ENCODE assay signal across 29 mouse cellular contexts in genomic region chr15:79216191-79216590, GRCm38 (mm10). TPM values are rescaled to one million over a fixed set of nuclear protein-coding genes. Genes with fewer than 3 reads are reported as not detected.
"Had no signal": no experiment of that assay in that cellular context is flagged by ENCODE, and none has a peak within 500 bp of the region (broad histone marks: within the 10 kb centered on the region; RNA-seq: fewer than 3 reads in every experiment).

No protein-coding gene starts in this region.

- H3K9me3 ChIP-seq: heart, embryonic 10.5 days; heart, embryonic 12.5 days; intestine, embryonic 15.5 days; limb, embryonic 10.5 days; limb, embryonic 12.5 days; liver, embryonic 13.5 days had no signal

- H3K9ac ChIP-seq: heart, embryonic 12.5 days; hindbrain, embryonic 14.5 days; intestine, embryonic 15.5 days; limb, embryonic 12.5 days; liver, embryonic 13.5 days had no signal

- H3K27me3 ChIP-seq: heart, embryonic 12.5 days; intestine, embryonic 15.5 days; limb, embryonic 12.5 days; liver, embryonic 13.5 days had no signal

- DNase-seq: gastrocnemius, adult 2 months; gastrocnemius, postnatal 10 days; gastrocnemius, postnatal 25 days; heart, adult 18-20 months; heart, postnatal 10 days; heart, postnatal 4 days; kidney, adult 2 months; kidney, adult 9 months; kidney, postnatal 10 days; kidney, postnatal 25 days; kidney, postnatal 4 days; liver; liver, embryonic 13.5 days had no signal

- ATAC-seq: hindbrain, embryonic 16.5 days; inflammation-experienced regulatory T-cells, adult 6 months; intestine, embryonic 15.5 days; intestine, postnatal 0 days had no signal

- H3K4me1 ChIP-seq: intestine, embryonic 15.5 days had no signal

- H3K4me2 ChIP-seq: heart, embryonic 12.5 days; hindbrain, embryonic 14.5 days; intestine, embryonic 15.5 days; limb, embryonic 12.5 days; liver, embryonic 11.5 days; liver, embryonic 13.5 days had no signal

- H3K27ac ChIP-seq: gastrocnemius, adult 2 months; heart, embryonic 10.5 days; hindbrain, embryonic 14.5 days; intestine, embryonic 15.5 days; left cerebral cortex, adult 2 months; limb, embryonic 10.5 days; limb, embryonic 12.5 days; liver, embryonic 13.5 days had no signal

- H3K36me3 ChIP-seq: heart, embryonic 10.5 days; heart, embryonic 12.5 days; intestine, embryonic 15.5 days; limb, embryonic 10.5 days; limb, embryonic 12.5 days; liver, embryonic 13.5 days had no signal

- H3K4me3 ChIP-seq: gastrocnemius, adult 2 months; heart, embryonic 10.5 days; heart, embryonic 12.5 days; intestine, embryonic 15.5 days; layer of hippocampus, adult 2 months; left cerebral cortex, adult 2 months; limb, embryonic 10.5 days; limb, embryonic 12.5 days; liver, embryonic 13.5 days had no signal

RNA-seq across cellular contexts. Expression of gene Gm49486, which starts 13.0 kb away (rescaled TPM):
- polyA plus RNA-seq: inflammation-experienced regulatory T-cells, adult 6 months; liver, embryonic 13.5 days had no signal

RNA-seq across cellular contexts. Expression of gene Slc16a8, which starts 38.4 kb away (rescaled TPM):
- total RNA-seq: granulocyte monocyte progenitor cell, adult 5-6 weeks; layer of hippocampus, adult 2 months; layer of hippocampus, postnatal 25 days; left cerebral cortex, postnatal 14 days had no signal
- polyA plus RNA-seq: frontal cortex, adult 2 months; inflammation-experienced regulatory T-cells, adult 6 months; intestine, postnatal 0 days; limb, embryonic 10.5 days; liver, embryonic 13.5 days had no signal

RNA-seq across cellular contexts. Expression of gene Sox10, which starts 51.2 kb away (rescaled TPM):
- total RNA-seq: granulocyte monocyte progenitor cell, adult 5-6 weeks had no signal
- polyA plus RNA-seq: inflammation-experienced regulatory T-cells, adult 6 months had no signal
